Mouse (Mus musculus) heart, postnatal 0 days (tissue): Measurements from ENCODE around the gene Cars2.

Experiments
- CTCF ChIP-seq: IDR thresholded peaks from 2 replicates; pipeline ENCODE4 v1.5.1; 2016; ENCODE audit warnings: antibody characterized with exemption, control low read depth, low read depth
- EP300 ChIP-seq: IDR thresholded peaks from 2 replicates; pipeline ENCODE4 v1.6.1; 2016; ENCODE audit warnings: antibody characterized with exemption, low read depth

- TF ChIP-seq CTCF (no peak), EP300 (no peak)
These were observed 32.6 kb downstream of the Cars2 start for GRCm38 (mm10) chr8:11518056-11518396.
